7 mouse cellular contexts compared by ENCODE assay signal in the genomic region with DNA sequence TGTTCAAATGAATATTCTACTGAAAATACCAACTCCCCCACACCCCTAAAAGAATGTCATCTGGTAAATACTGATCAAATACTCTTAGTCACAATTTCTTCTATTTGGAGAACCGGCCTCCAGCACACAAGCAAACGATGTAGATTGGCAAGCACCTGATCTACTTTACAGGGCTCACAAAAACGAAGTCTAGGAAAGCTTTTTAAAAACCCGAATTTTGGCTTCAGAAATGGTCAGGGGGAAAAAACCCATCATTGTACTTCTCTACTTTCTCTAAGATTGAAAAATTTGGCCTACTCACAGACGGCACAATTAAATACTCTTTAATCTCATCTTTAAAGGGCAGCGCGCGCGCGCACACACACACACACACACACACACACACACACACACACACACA. TPM values are rescaled to one million over a fixed set of nuclear protein-coding genes. Genes with fewer than 3 reads are reported as not detected.
DNase-seq lines count a peak whose midpoint lies in the region; ATAC-seq and TF ChIP-seq lines count a peak whose summit lies in the region.

No protein-coding gene starts in this region.

- no peaks in the 10 kb centered on the region for H3K36me3 ChIP-seq in thymus, adult 2 months (ENCODE audit: control insufficient read depth, insufficient read depth, low read length)
- peaks cover 1% of the 10 kb centered on the region for H3K36me3 ChIP-seq in forebrain, embryonic 11.5 days (ENCODE audit: control insufficient read depth, insufficient read depth, low read length)
- H3K36me3 ChIP-seq in liver, adult 2 months (ENCODE audit: control insufficient read depth, insufficient read depth, low read length), result no peaks in the 10 kb centered on the region
- no peaks in the 10 kb centered on the region for H3K36me3 ChIP-seq in stomach, embryonic 14.5 days (ENCODE audit: control insufficient read depth, insufficient read depth, low read length)

- peak overlapping the region; percentile 64 for H3K4me3 ChIP-seq in thymus, adult 2 months (ENCODE audit: control insufficient read depth, insufficient read depth, low read length)
- peak overlapping the region; percentile 54 for H3K4me3 ChIP-seq in forebrain, embryonic 11.5 days (ENCODE audit: low read depth, low read length)
- 0 out of 2 replicates have a peak overlapping the region, but pooled peaks have one; percentile 10 for H3K4me3 ChIP-seq in liver, adult 2 months (ENCODE audit: insufficient read depth, low read depth, low read length)
- peak overlapping the region; percentile 58 for H3K4me3 ChIP-seq in stomach, embryonic 14.5 days (ENCODE audit: low read depth, low read length)

- peak overlapping the region; percentile 73 for H3K9ac ChIP-seq in forebrain, embryonic 11.5 days (ENCODE audit: low read length)
- no peak overlapping the region for H3K9ac ChIP-seq in liver, adult 2 months (ENCODE audit: low read depth, low read length)
- peak overlapping the region; percentile 51; the same call in 1 of the 2 replicates for H3K9ac ChIP-seq in stomach, embryonic 14.5 days (replicated peaks; ENCODE audit: low read depth, low read length)

- no peaks in the 10 kb centered on the region for H3K4me1 ChIP-seq in thymus, adult 2 months (replicated peaks; ENCODE audit: control insufficient read depth, insufficient read depth, low read length)
- H3K4me1 ChIP-seq in forebrain, embryonic 11.5 days (replicated peaks; ENCODE audit: control insufficient read depth, insufficient read depth, low read length), result 0 out of 2 replicates have a peak, but pooled peaks cover 1% of the 10 kb centered on the region
- peaks cover 2% of the 10 kb centered on the region; the same call in 1 of the 2 replicates for H3K4me1 ChIP-seq in liver, adult 2 months (ENCODE audit: control insufficient read depth, insufficient read depth, low read length)
- no peaks in the 10 kb centered on the region for H3K4me1 ChIP-seq in stomach, embryonic 14.5 days (ENCODE audit: control insufficient read depth, insufficient read depth, low read length)

- ATAC-seq in forebrain, embryonic 11.5 days (replicated peaks; ENCODE audit: low FRiP score), result no peak
- ATAC-seq in stomach, embryonic 14.5 days (ENCODE audit: insufficient number of reproducible peaks, insufficient read depth, low FRiP score, low read depth), result no peak

- H3K9me3 ChIP-seq in forebrain, embryonic 11.5 days (ENCODE audit: control insufficient read depth, low read length), result peaks cover 2% of the 10 kb centered on the region; the same call in 1 of the 2 replicates
- peaks cover 3% of the 10 kb centered on the region; the same call in 1 of the 2 replicates for H3K9me3 ChIP-seq in stomach, embryonic 14.5 days (ENCODE audit: control insufficient read depth, low read depth, low read length)

- DNase-seq in thymus, adult 2 months, result no peak
- no peak for DNase-seq in thymus, postnatal 0 days (ENCODE audit: low spot score)
- no peak for DNase-seq in forebrain, embryonic 11.5 days (ENCODE audit: low spot score)
- DNase-seq in liver, adult 2 months (ENCODE audit: extremely low read depth, low read depth, low spot score), result peak; percentile 19
- DNase-seq in cerebellum, postnatal 14 days, result no peak
- DNase-seq in gastrocnemius, postnatal 25 days, result no peak

- H3K4me2 ChIP-seq in forebrain, embryonic 11.5 days (ENCODE audit: low read depth, low read length, severe bottlenecking), result peak overlapping the region; percentile 62
- H3K4me2 ChIP-seq in stomach, embryonic 14.5 days (replicated peaks; ENCODE audit: low read depth, low read length), result peak overlapping the region; percentile 58

- WGBS in thymus, adult 2 months, result 5% methylated on average over 10 of the region's 10 CpGs
- WGBS in forebrain, embryonic 11.5 days, result 10% methylated on average over 10 of the region's 10 CpGs
- WGBS in liver, adult 2 months, result 5% methylated on average over 10 of the region's 10 CpGs
- 9% methylated on average over 10 of the region's 10 CpGs for WGBS in stomach, embryonic 14.5 days

- H3K27ac ChIP-seq in thymus, adult 2 months (ENCODE audit: control insufficient read depth, insufficient read depth, low read length), result no peak overlapping the region
- no peak overlapping the region for H3K27ac ChIP-seq in forebrain, embryonic 11.5 days (ENCODE audit: low read depth, low read length)
- H3K27ac ChIP-seq in liver, adult 2 months (replicated peaks; ENCODE audit: insufficient read depth, low read depth, low read length), result no peak overlapping the region
- H3K27ac ChIP-seq in stomach, embryonic 14.5 days (ENCODE audit: low read length), result no peak overlapping the region

- no peak for TF ChIP-seq CTCF in thymus, adult 2 months (IDR thresholded peaks at IDR 0.05; ENCODE audit: borderline replicate concordance, control insufficient read depth, extremely low read depth, insufficient read depth, low read length, poor library complexity)
- TF ChIP-seq CTCF in liver, adult 2 months (IDR thresholded peaks at IDR 0.05; ENCODE audit: low read depth, low read length), result no peak

- H3K79me2 ChIP-seq in liver, adult 2 months (ENCODE audit: control insufficient read depth, insufficient read depth, low read length), result peaks cover 5% of the 10 kb centered on the region; the same call in 1 of the 2 replicates

- TF ChIP-seq POLR2A in thymus, adult 2 months (IDR thresholded peaks at IDR 0.05; ENCODE audit: control insufficient read depth, extremely low read depth, insufficient read depth, low read length, poor library complexity), result no peak
- no peak for TF ChIP-seq POLR2A in liver, adult 2 months (IDR thresholded peaks at IDR 0.05; ENCODE audit: extremely low read depth, insufficient read depth, low read length)

- H3K27me3 ChIP-seq in thymus, adult 2 months (ENCODE audit: control insufficient read depth, insufficient read depth, low read length), result no peaks in the 10 kb centered on the region
- H3K27me3 ChIP-seq in forebrain, embryonic 11.5 days (ENCODE audit: control insufficient read depth, insufficient read depth, low read length), result no peaks in the 10 kb centered on the region
- H3K27me3 ChIP-seq in liver, adult 2 months (ENCODE audit: control insufficient read depth, insufficient read depth, low read length), result no peaks in the 10 kb centered on the region
- no peaks in the 10 kb centered on the region for H3K27me3 ChIP-seq in stomach, embryonic 14.5 days (ENCODE audit: control insufficient read depth, insufficient read depth, low read length)

RNA-seq across cellular contexts. Expression of a gene that starts 0.8 kb away (rescaled TPM):
- 1.1 and 1.2 TPM in 2 replicates for polyA plus RNA-seq in thymus, adult 2 months (2012; rRNA removed)
- polyA plus RNA-seq in thymus, postnatal 0 days (2015; fragmentation: Nextera tagmentation; extraction: Ambion mirVana), result 7.8 and 8.1 TPM in 2 replicates
- polyA plus RNA-seq in forebrain, embryonic 11.5 days (2014; fragmentation: Nextera tagmentation; extraction: Ambion mirVana), result 20.4 and 23.2 TPM in 2 replicates
- 3.0 and 3.9 TPM in 2 replicates for total RNA-seq in liver, adult 2 months (2014; rRNA removed)
- polyA plus RNA-seq in liver, adult 2 months (2012; rRNA removed), result 0.21 and 0.23 TPM in 2 replicates
- 14.1 and 15.8 TPM in 2 replicates for polyA plus RNA-seq in stomach, embryonic 14.5 days (2014; fragmentation: Nextera tagmentation; extraction: Ambion mirVana)
- total RNA-seq in gastrocnemius, postnatal 25 days (2021), result 1 to 10 TPM; 1.7 to 2.8 TPM

RNA-seq across cellular contexts. Expression of a gene that starts 35.5 kb away (rescaled TPM):
- polyA plus RNA-seq in thymus, adult 2 months (2012; rRNA removed), result not detected in 2 replicates
- polyA plus RNA-seq in thymus, postnatal 0 days (2015; fragmentation: Nextera tagmentation; extraction: Ambion mirVana), result not detected in 2 replicates
- polyA plus RNA-seq in forebrain, embryonic 11.5 days (2014; fragmentation: Nextera tagmentation; extraction: Ambion mirVana), result not detected in 2 replicates
- not detected in 2 replicates for total RNA-seq in liver, adult 2 months (2014; rRNA removed)
- not detected in 2 replicates for polyA plus RNA-seq in liver, adult 2 months (2012; rRNA removed)
- polyA plus RNA-seq in stomach, embryonic 14.5 days (2014; fragmentation: Nextera tagmentation; extraction: Ambion mirVana), result not detected in 2 replicates
- total RNA-seq in gastrocnemius, postnatal 25 days (2021), result not detected

RNA-seq across cellular contexts. Expression of a gene that starts 39.4 kb away (rescaled TPM):
- 4.9 and 6.4 TPM in 2 replicates for polyA plus RNA-seq in thymus, adult 2 months (2012; rRNA removed)
- 10.6 and 11.0 TPM in 2 replicates for polyA plus RNA-seq in thymus, postnatal 0 days (2015; fragmentation: Nextera tagmentation; extraction: Ambion mirVana)
- polyA plus RNA-seq in forebrain, embryonic 11.5 days (2014; fragmentation: Nextera tagmentation; extraction: Ambion mirVana), result 16.2 and 16.7 TPM in 2 replicates
- 3.4 and 4.5 TPM in 2 replicates for total RNA-seq in liver, adult 2 months (2014; rRNA removed)
- 1.0 and 1.4 TPM in 2 replicates for polyA plus RNA-seq in liver, adult 2 months (2012; rRNA removed)
- polyA plus RNA-seq in stomach, embryonic 14.5 days (2014; fragmentation: Nextera tagmentation; extraction: Ambion mirVana), result 13.1 and 14.2 TPM in 2 replicates
- total RNA-seq in gastrocnemius, postnatal 25 days (2021), result 1 to 10 TPM; 3.4 to 4.6 TPM

RNA-seq across cellular contexts. Expression of a gene that starts 56.7 kb away (rescaled TPM):
- 2.1 and 2.4 TPM in 2 replicates for polyA plus RNA-seq in thymus, adult 2 months (2012; rRNA removed)
- polyA plus RNA-seq in thymus, postnatal 0 days (2015; fragmentation: Nextera tagmentation; extraction: Ambion mirVana), result 8.7 and 9.2 TPM in 2 replicates
- polyA plus RNA-seq in forebrain, embryonic 11.5 days (2014; fragmentation: Nextera tagmentation; extraction: Ambion mirVana), result 8.7 and 10.5 TPM in 2 replicates
- 3.9 and 5.1 TPM in 2 replicates for total RNA-seq in liver, adult 2 months (2014; rRNA removed)
- 0.65 and 0.91 TPM in 2 replicates for polyA plus RNA-seq in liver, adult 2 months (2012; rRNA removed)
- 9.5 and 12.0 TPM in 2 replicates for polyA plus RNA-seq in stomach, embryonic 14.5 days (2014; fragmentation: Nextera tagmentation; extraction: Ambion mirVana)
- 1 to 10 TPM; 3.2 to 3.9 TPM for total RNA-seq in gastrocnemius, postnatal 25 days (2021)

Comparison
In these comparisons a context has a peak if more than half of its experiments do, and no peak if none do; other contexts are left out.
1. H3K4me3 ChIP-seq: peak in every context shown above with its lines; median percentile 64 in thymus, adult 2 months; 58 in stomach, embryonic 14.5 days; 54 in forebrain, embryonic 11.5 days; 10 in liver, adult 2 months.